Mouse (Mus musculus): Measurements from ENCODE around the gene Hdhd3.

DNA sequence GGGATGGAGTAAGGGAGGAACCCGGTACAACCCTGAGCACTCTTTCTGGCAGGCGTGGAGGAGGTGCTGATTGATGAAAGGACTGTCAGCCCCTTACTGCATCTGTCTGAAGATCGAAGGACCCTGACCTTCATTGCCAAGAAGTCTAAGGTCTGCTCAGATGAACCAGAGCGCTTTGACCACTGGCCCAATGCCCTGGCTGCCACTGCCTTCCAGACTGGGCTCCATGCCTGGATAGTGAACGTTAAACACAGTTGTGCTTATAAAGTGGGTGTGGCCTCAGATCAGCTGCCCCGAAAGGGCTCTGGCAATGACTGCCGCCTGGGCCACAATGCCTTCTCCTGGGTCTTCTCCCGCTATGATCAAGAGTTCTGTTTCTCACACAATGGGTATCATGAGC, 7.3 kb downstream of the Hdhd3 start:
- TF ChIP-seq CTCF (IDR thresholded peaks at IDR 0.05; ENCODE audit: low read depth): no peak
- TF ChIP-seq EP300 (optimal IDR thresholded peaks at IDR 0.05): no peak
